Mouse (Mus musculus) limb, embryonic 13.5 days (tissue): ENCODE data around the gene Fam102b. TPM values are rescaled to one million over a fixed set of nuclear protein-coding genes. Genes with fewer than 3 reads are reported as not detected.

Experiments
- ATAC-seq: fragments of 200-750 bp; cut with Nextera tagmentation; 2 replicates; pipeline ENCODE4 v1.8.0; 2017; ENCODE audit warnings: low read depth, moderate number of reproducible peaks, moderate TSS enrichment; ENCODE audit not compliant: low FRiP score
- H3K27ac ChIP-seq: fragments of 300-500 bp; sonication (generic); 2 replicates; pipeline ENCODE4 v1.5.1; 2015; ENCODE audit warnings: inconsistent platforms, mild to moderate bottlenecking, moderate library complexity
- H3K27me3 ChIP-seq: fragments of 300-500 bp; sonication (generic); 2 replicates; pipeline ENCODE4 v1.6.1; 2015; ENCODE audit warnings: mild to moderate bottlenecking, inconsistent platforms
- H3K36me3 ChIP-seq: fragments of 300-500 bp; sonication (generic); 2 replicates; pipeline ENCODE4 v1.6.1; 2015; ENCODE audit warnings: inconsistent platforms, mild to moderate bottlenecking, moderate library complexity
- H3K4me1 ChIP-seq: fragments of 300-500 bp; sonication (generic); 2 replicates; pipeline ENCODE4 v1.6.1; 2015; ENCODE audit warnings: inconsistent platforms
- H3K4me2 ChIP-seq: fragments of 300-500 bp; sonication (generic); replicated peaks from 2 replicates; pipeline ENCODE4 v1.6.1; 2015; ENCODE audit warnings: inconsistent platforms, mild to moderate bottlenecking, moderate library complexity
- H3K4me3 ChIP-seq: fragments of 300-500 bp; sonication (generic); 2 replicates; pipeline ENCODE4 v1.5.1; 2015; ENCODE audit warnings: moderate library complexity, mild to moderate bottlenecking, inconsistent platforms
- H3K9ac ChIP-seq: fragments of 300-500 bp; sonication (generic); 2 replicates; pipeline ENCODE4 v1.6.1; 2015; ENCODE audit warnings: mild to moderate bottlenecking, inconsistent platforms
- H3K9me3 ChIP-seq: fragments of 300-500 bp; sonication (generic); 2 replicates; pipeline ENCODE4 v1.6.1; 2016; ENCODE audit warnings: inconsistent platforms
- WGBS: fragments of 180-500 bp; shearing (Covaris S2); methylation state at CpG from one replicate; pipeline ENCODE4 v1.1.7; 2015; 5-methylcytosine and 5-hydroxymethylcytosine counted together
- polyA plus RNA-seq: library from polyadenylated mRNA; unstranded; fragments of >200 nt; fragmentation: Nextera tagmentation; extraction: Ambion mirVana; gene quantifications from 2 replicates; pipeline ENCODE4 v1.2.1, GENCODE M21; 2015

Gene Fam102b
- polyA plus RNA-seq, 1 experiment from 2014 or later, result 7.5 TPM

GRCm38 (mm10) chr3:109031626-109032025 lies 4.2 kb upstream of the Fam102b start:
- 82% methylated on average over 3 of the region's 3 CpGs for WGBS
- no peak overlapping the region for H3K27ac ChIP-seq

GRCm38 (mm10) chr3:109030817-109031216 lies 3.4 kb upstream of the Fam102b start:
- H3K4me1 ChIP-seq, result peaks cover 41% of the 10 kb centered on the region
- peak; percentile 42; the same call in 1 of the 2 replicates for ATAC-seq
- 24% methylated on average over 6 of the region's 6 CpGs for WGBS
- H3K4me3 ChIP-seq, result no peak overlapping the region
- H3K9me3 ChIP-seq, result no peaks in the 10 kb centered on the region
- no peaks in the 10 kb centered on the region for H3K36me3 ChIP-seq
- no peaks in the 10 kb centered on the region for H3K27me3 ChIP-seq
- H3K9ac ChIP-seq, result no peak overlapping the region
- H3K4me2 ChIP-seq, result no peak overlapping the region
- H3K27ac ChIP-seq, result no peak overlapping the region

More at GRCm38 (mm10) chr3:109031626-109032025, 4.2 kb upstream of the Fam102b start:
- H3K36me3 ChIP-seq, result no peaks in the 10 kb centered on the region
- peaks cover 34% of the 10 kb centered on the region for H3K4me1 ChIP-seq
- H3K27me3 ChIP-seq, result no peaks in the 10 kb centered on the region
- no peaks in the 10 kb centered on the region for H3K9me3 ChIP-seq
- ATAC-seq, result no peak
- no peak overlapping the region for H3K4me2 ChIP-seq
- no peak overlapping the region for H3K9ac ChIP-seq
- no peak overlapping the region for H3K4me3 ChIP-seq

GRCm38 (mm10) chr3:109029661-109030060 lies 2.3 kb upstream of the Fam102b start:
- Histone ChIP-seq H3K4me2 (no peak overlapping the region), H3K36me3 (no peaks in the 10 kb centered on the region), H3K9ac (no peak overlapping the region), H3K27ac (no peak overlapping the region), H3K27me3 (no peaks in the 10 kb centered on the region), H3K4me1 (peaks cover 50% of the 10 kb centered on the region), H3K9me3 (no peaks in the 10 kb centered on the region), H3K4me3 (no peak overlapping the region)
- 34% methylated on average over 5 of the region's 5 CpGs for WGBS
- ATAC-seq, result no peak

- Histone ChIP-seq H3K36me3 (peaks cover 3% of the 10 kb centered on the region; the same call in 1 of the 2 replicates), H3K9me3 (no peaks in the 10 kb centered on the region), H3K4me2 (peak overlapping the region; percentile 84), H3K4me3 (peak overlapping the region; percentile 74), H3K4me1 (peaks cover 50% of the 10 kb centered on the region), H3K9ac (peak overlapping the region; percentile 90), H3K27me3 (no peaks in the 10 kb centered on the region), H3K27ac (peak overlapping the region; percentile 85)
- WGBS, result under 1% methylated on average over 49 of the region's 51 CpGs
- peak; percentile 78 for ATAC-seq
These were observed 376 bp downstream of the Fam102b start for GRCm38 (mm10) chr3:109026991-109027470.

GRCm38 (mm10) chr3:109026462-109026990 lies 881 bp downstream of the Fam102b start:
- no peak for ATAC-seq
- Histone ChIP-seq H3K36me3 (peaks cover 3% of the 10 kb centered on the region; the same call in 1 of the 2 replicates), H3K9ac (peak overlapping the region; percentile 90), H3K27me3 (no peaks in the 10 kb centered on the region), H3K4me3 (peak overlapping the region; percentile 74), H3K27ac (peak overlapping the region; percentile 85; the same call in 1 of the 2 replicates), H3K4me2 (peak overlapping the region; percentile 84), H3K4me1 (peaks cover 50% of the 10 kb centered on the region), H3K9me3 (no peaks in the 10 kb centered on the region)
- WGBS, result 8% methylated on average over 15 of the region's 15 CpGs

GRCm38 (mm10) chr3:109025579-109025978 lies 1.8 kb downstream of the Fam102b start:
- peak overlapping the region; percentile 84 for H3K4me2 ChIP-seq
- no peaks in the 10 kb centered on the region for H3K27me3 ChIP-seq
- peaks cover 42% of the 10 kb centered on the region for H3K4me1 ChIP-seq
- H3K27ac ChIP-seq, result no peak overlapping the region
- H3K36me3 ChIP-seq, result peaks cover 3% of the 10 kb centered on the region; the same call in 1 of the 2 replicates
- 10% methylated on average over 16 of the region's 16 CpGs for WGBS
- H3K4me3 ChIP-seq, result peak overlapping the region; percentile 74
- peak; percentile 49 for ATAC-seq
- H3K9me3 ChIP-seq, result no peaks in the 10 kb centered on the region
- peak overlapping the region; percentile 20; the same call in 1 of the 2 replicates for H3K9ac ChIP-seq

- no peak overlapping the region for H3K4me2 ChIP-seq
- no peak overlapping the region for H3K9ac ChIP-seq
- no peak overlapping the region for H3K4me3 ChIP-seq
- H3K36me3 ChIP-seq, result peaks cover 3% of the 10 kb centered on the region; the same call in 1 of the 2 replicates
- WGBS, result 79% methylated on average over 8 of the region's 8 CpGs
- no peak for ATAC-seq
- H3K9me3 ChIP-seq, result no peaks in the 10 kb centered on the region
- H3K27me3 ChIP-seq, result no peaks in the 10 kb centered on the region
- H3K4me1 ChIP-seq, result peaks cover 36% of the 10 kb centered on the region
- no peak overlapping the region for H3K27ac ChIP-seq
These were observed 4.3 kb downstream of the Fam102b start for GRCm38 (mm10) chr3:109023066-109023465.

GRCm38 (mm10) chr3:109021720-109022516 lies 5.5 kb downstream of the Fam102b start:
- H3K4me1 ChIP-seq, result peaks cover 33% of the 10 kb centered on the region
- no peak overlapping the region for H3K4me2 ChIP-seq
- peaks cover 3% of the 10 kb centered on the region; the same call in 1 of the 2 replicates for H3K36me3 ChIP-seq
- no peak overlapping the region for H3K9ac ChIP-seq
- 77% methylated on average over 6 of the region's 6 CpGs for WGBS
- ATAC-seq, result no peak
- no peaks in the 10 kb centered on the region for H3K27me3 ChIP-seq
- H3K9me3 ChIP-seq, result no peaks in the 10 kb centered on the region
- no peak overlapping the region for H3K27ac ChIP-seq
- no peak overlapping the region for H3K4me3 ChIP-seq

- Histone ChIP-seq H3K27ac (no peak overlapping the region), H3K4me1 (peaks cover 15% of the 10 kb centered on the region), H3K36me3 (no peaks in the 10 kb centered on the region), H3K9ac (no peak overlapping the region), H3K4me3 (no peak overlapping the region), H3K4me2 (no peak overlapping the region), H3K27me3 (no peaks in the 10 kb centered on the region), H3K9me3 (no peaks in the 10 kb centered on the region)
- 79% methylated on average over 5 of the region's 5 CpGs for WGBS
- ATAC-seq, result no peak
These were observed 9.1 kb downstream of the Fam102b start for GRCm38 (mm10) chr3:109018336-109018735.

- Histone ChIP-seq H3K4me2 (no peak overlapping the region), H3K27ac (no peak overlapping the region), H3K27me3 (no peaks in the 10 kb centered on the region), H3K36me3 (0 out of 2 replicates have a peak, but pooled peaks cover 5% of the 10 kb centered on the region), H3K4me3 (no peak overlapping the region), H3K9ac (no peak overlapping the region), H3K9me3 (0 out of 2 replicates have a peak, but pooled peaks cover 4% of the 10 kb centered on the region), H3K4me1 (peaks cover 5% of the 10 kb centered on the region; the same call in 1 of the 2 replicates)
- no peak for ATAC-seq
- 84% methylated on average over 4 of the region's 4 CpGs for WGBS
These were observed 14.8 kb downstream of the Fam102b start for GRCm38 (mm10) chr3:109012595-109012994.

- 0 out of 2 replicates have a peak, but pooled peaks cover 5% of the 10 kb centered on the region for H3K36me3 ChIP-seq
- H3K4me1 ChIP-seq, result peaks cover 5% of the 10 kb centered on the region; the same call in 1 of the 2 replicates
- no peak for ATAC-seq
- 63% methylated on average over 7 of the region's 7 CpGs for WGBS
- H3K4me3 ChIP-seq, result no peak overlapping the region
- no peak overlapping the region for H3K27ac ChIP-seq
- H3K27me3 ChIP-seq, result no peaks in the 10 kb centered on the region
- no peak overlapping the region for H3K9ac ChIP-seq
- no peak overlapping the region for H3K4me2 ChIP-seq
- 0 out of 2 replicates have a peak, but pooled peaks cover 4% of the 10 kb centered on the region for H3K9me3 ChIP-seq
These were observed 16.7 kb downstream of the Fam102b start for GRCm38 (mm10) chr3:109010489-109011260.
